Mouse (Mus musculus) limb, embryonic 14.5 days (tissue): ENCODE results near the gene Erg. TPM values are rescaled to one million over a fixed set of nuclear protein-coding genes. Genes with fewer than 3 reads are reported as not detected.

Experiments used
- ATAC-seq: fragments of 200-750 bp; cut with Nextera tagmentation; 2 replicates; pipeline ENCODE4 v1.8.0; 2017; ENCODE audit warnings: low read depth, moderate number of reproducible peaks, moderate TSS enrichment; ENCODE audit not compliant: low FRiP score
- DNase-seq: peaks from one replicate; pipeline ENCODE4 v3.0.0-alpha.2; 2015; ENCODE audit warnings: low spot score
- H3K27ac ChIP-seq: fragments of 300-500 bp; sonication (generic); replicated peaks from 2 replicates; pipeline ENCODE4 v1.5.1; 2014; ENCODE audit warnings: low read depth, mild to moderate bottlenecking, low read length, moderate library complexity, mixed read lengths
- H3K27me3 ChIP-seq: fragments of 300-500 bp; sonication (generic); 2 replicates; pipeline ENCODE4 v1.6.1; 2014; ENCODE audit warnings: low read length, mixed read lengths; ENCODE audit not compliant: control insufficient read depth, insufficient read depth
- H3K36me3 ChIP-seq: fragments of 300-500 bp; sonication (generic); 2 replicates; pipeline ENCODE4 v1.6.1; 2014; ENCODE audit warnings: mild to moderate bottlenecking, low read length, moderate library complexity, mixed read lengths; ENCODE audit not compliant: control insufficient read depth, insufficient read depth
- H3K4me1 ChIP-seq: fragments of 300-500 bp; sonication (generic); 2 replicates; pipeline ENCODE4 v1.6.1; 2014; ENCODE audit warnings: antibody characterized with exemption, low read length, mixed read lengths; ENCODE audit not compliant: control insufficient read depth, insufficient read depth
- H3K4me2 ChIP-seq: fragments of 300-500 bp; sonication (generic); replicated peaks from 2 replicates; pipeline ENCODE4 v1.6.1; 2014; ENCODE audit warnings: low read depth, mild to moderate bottlenecking, low read length, moderate library complexity; ENCODE audit not compliant: severe bottlenecking
- H3K4me3 ChIP-seq: fragments of 300-500 bp; sonication (generic); replicated peaks from 2 replicates; pipeline ENCODE4 v1.5.1; 2014; ENCODE audit warnings: low read length
- H3K9ac ChIP-seq: fragments of 300-500 bp; sonication (generic); 2 replicates; pipeline ENCODE4 v1.6.1; 2014; ENCODE audit warnings: mild to moderate bottlenecking, low read depth, low read length, moderate library complexity; ENCODE audit not compliant: severe bottlenecking
- H3K9me3 ChIP-seq: fragments of 300-500 bp; sonication (generic); 2 replicates; pipeline ENCODE4 v1.6.1; 2016; ENCODE audit warnings: low read length; ENCODE audit not compliant: control insufficient read depth
- POLR2A ChIP-seq: fragments of 200-500 bp; IDR thresholded peaks from 2 replicates; pipeline ENCODE4 v1.8.0; 2012; ENCODE audit warnings: inconsistent platforms, mild to moderate bottlenecking, moderate library complexity, borderline replicate concordance; ENCODE audit not compliant: insufficient read depth, insufficient read length; ENCODE audit errors: extremely low read depth
- WGBS: fragments of 180-500 bp; shearing (Covaris S2); extraction: QIAGEN DNeasy Blood & Tissue Kit; methylation state at CpG from one replicate; pipeline ENCODE4 v1.1.7; 2014; 5-methylcytosine and 5-hydroxymethylcytosine counted together
- polyA plus RNA-seq, 2 experiments: library from polyadenylated mRNA; depleted of rRNA in 1 of 2; stranded (reverse) in 1 of 2; unstranded in 1 of 2; fragments of >200 nt; fragmentation: Nextera tagmentation in 1 of 2; extraction: Ambion mirVana in 1 of 2; gene quantifications; 2 replicates each; pipeline versions ENCODE4 v1.2.1 to v1.2.3; 2012 to 2014

Erg gene
- polyA plus RNA-seq, 2 experiments, result 18.9 to 40.6 TPM

DNA sequence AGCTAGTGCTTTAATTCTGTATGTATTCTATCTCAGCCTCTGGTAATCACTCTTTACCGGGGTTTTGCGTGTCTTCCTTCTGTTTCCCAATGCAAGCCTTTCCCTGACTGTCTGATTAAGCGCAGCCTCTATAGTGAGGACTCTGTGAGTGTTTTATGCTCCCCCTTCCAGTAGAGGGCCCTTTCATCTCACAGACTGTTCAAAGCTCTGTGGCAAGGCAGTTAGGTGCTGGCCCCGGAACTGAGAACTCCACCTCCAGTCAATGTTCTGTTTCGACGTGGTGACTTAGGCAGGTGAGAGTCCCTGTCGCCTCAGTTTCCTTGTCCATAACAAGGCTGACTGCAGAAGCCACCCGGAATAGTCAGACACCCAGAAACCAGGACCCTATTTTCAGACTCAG is 244.4 kb downstream of the Erg start:
- H3K9me3 ChIP-seq, result no peaks in the 10 kb centered on the region
- H3K4me2 ChIP-seq, result no peak overlapping the region
- DNase-seq, result no peak
- H3K4me3 ChIP-seq, result no peak overlapping the region
- H3K9ac ChIP-seq, result no peak overlapping the region
- no peak overlapping the region for H3K27ac ChIP-seq
- WGBS, result 75% methylated on average over 8 of the region's 8 CpGs
- H3K36me3 ChIP-seq, result no peaks in the 10 kb centered on the region
- ATAC-seq, result no peak
- TF ChIP-seq POLR2A, result no peak
- 0 out of 2 replicates have a peak, but pooled peaks cover 7% of the 10 kb centered on the region for H3K4me1 ChIP-seq
- H3K27me3 ChIP-seq, result no peaks in the 10 kb centered on the region

DNA sequence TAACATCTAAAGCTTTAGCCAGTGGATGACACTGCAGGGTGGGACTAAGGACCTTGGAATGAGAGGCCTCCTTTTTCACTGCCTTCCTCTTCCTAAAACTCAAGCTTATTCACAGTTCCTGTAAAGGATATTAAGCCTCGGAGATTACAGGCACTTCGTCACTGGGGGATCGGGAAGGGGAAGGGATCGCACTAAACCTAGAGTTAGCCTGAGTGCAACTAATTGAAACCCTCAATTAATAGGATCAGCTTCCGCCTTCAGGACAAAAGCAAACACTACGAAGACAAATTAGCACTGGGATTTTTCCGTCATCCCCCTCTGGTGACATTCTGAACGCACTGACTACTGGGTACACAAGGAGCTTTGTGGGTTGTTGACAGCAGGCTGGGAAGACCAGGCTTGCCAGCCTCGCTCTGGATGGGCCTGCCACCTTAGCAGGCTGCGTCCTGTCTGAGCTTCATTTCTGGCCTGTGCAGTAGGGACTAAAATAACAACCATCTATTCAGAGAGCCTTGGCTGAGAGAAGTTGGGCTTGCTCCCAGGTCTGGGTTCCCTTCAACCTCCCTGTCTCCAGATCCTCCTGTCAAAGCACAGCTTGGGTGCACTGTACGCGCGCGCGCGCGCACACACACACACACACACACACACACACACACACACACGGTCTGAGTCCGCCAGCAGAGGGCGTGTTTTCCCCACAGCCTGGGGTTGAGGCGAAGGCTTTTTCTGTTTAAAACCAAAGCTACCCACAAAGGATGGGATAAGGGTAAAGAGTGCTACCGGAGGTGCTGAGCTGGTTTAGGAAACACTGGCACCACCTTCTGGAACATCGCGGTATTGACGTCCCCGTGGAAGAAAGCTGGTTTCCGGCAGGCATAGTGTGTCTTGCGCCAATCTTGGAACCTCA is 245.3 kb downstream of the Erg start:
- no peak overlapping the region for H3K9ac ChIP-seq
- ATAC-seq (peak; percentile 80), DNase-seq (peak; percentile 82)
- no peaks in the 10 kb centered on the region for H3K27me3 ChIP-seq
- no peaks in the 10 kb centered on the region for H3K36me3 ChIP-seq
- 0 out of 2 replicates have a peak, but pooled peaks cover 7% of the 10 kb centered on the region for H3K4me1 ChIP-seq
- TF ChIP-seq POLR2A, result no peak
- H3K9me3 ChIP-seq, result no peaks in the 10 kb centered on the region
- WGBS, result 27% methylated on average over 28 of the region's 28 CpGs
- peak overlapping the region; percentile 16; the same call in 1 of the 2 replicates for H3K4me3 ChIP-seq
- H3K27ac ChIP-seq, result no peak overlapping the region
- H3K4me2 ChIP-seq, result peak overlapping the region; percentile 18; the same call in 1 of the 2 replicates

DNA sequence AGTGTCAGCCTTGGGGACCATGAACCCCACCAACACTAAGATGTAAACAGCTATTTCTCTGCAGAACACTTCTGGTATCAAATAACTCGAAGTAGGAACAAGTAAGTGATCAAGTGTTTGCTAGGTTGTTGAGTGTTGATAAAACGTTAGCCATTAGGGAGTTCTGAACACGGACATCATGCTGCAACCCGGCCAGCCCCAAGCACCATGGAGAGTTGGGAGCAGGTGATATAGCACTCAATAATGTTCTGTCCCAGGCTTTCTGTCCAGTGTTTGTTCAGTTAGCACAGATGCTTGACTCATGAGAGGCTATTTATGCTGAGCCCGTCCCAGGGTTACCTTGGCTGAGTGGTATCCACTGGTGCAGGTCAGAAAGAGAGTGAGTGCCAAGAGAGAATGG is 254.2 kb downstream of the Erg start:
- H3K4me1 ChIP-seq, result no peaks in the 10 kb centered on the region
- no peak overlapping the region for H3K27ac ChIP-seq
- TF ChIP-seq POLR2A, result no peak
- ATAC-seq (no peak), DNase-seq (no peak)
- no peak overlapping the region for H3K9ac ChIP-seq
- no peaks in the 10 kb centered on the region for H3K36me3 ChIP-seq
- 86% methylated on average over 5 of the region's 5 CpGs for WGBS
- H3K9me3 ChIP-seq, result no peaks in the 10 kb centered on the region
- H3K27me3 ChIP-seq, result no peaks in the 10 kb centered on the region
- no peak overlapping the region for H3K4me3 ChIP-seq
- no peak overlapping the region for H3K4me2 ChIP-seq

DNA sequence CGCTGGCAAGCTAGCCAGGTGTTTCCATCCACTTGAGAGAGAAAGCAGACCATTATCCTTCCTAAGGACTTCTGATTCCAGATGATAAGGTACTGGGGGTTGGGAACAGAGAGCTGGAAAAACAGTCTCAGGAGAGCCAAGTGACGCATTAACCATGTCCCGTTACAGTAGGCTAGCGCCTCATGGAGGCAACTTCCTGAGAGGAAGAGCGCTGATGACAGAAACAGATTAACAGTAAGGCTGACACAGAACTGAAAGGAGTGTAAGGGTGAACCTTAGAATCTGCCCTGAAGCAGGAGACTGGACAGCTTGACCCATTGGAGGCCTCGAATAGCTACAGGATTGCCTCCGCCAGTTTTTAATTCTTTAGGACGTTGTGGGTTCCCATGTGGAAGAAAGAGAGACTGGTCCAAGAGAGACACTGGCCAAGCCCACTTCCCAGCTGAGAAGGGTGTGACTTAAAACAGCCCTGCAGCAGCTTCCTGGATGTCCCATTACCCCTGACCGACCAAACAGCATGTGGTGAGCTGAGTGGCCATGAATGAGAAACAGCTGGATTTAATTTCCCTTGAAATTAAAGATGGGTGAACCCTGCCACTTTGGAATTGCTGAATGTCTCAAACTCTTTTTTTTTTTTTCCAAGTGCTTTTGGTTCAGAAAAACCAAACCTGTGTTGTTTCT is 264.3 kb downstream of the Erg start:
- Histone ChIP-seq H3K9ac (no peak overlapping the region), H3K9me3 (no peaks in the 10 kb centered on the region), H3K4me2 (no peak overlapping the region), H3K4me3 (no peak overlapping the region), H3K27me3 (no peaks in the 10 kb centered on the region), H3K4me1 (peaks cover 5% of the 10 kb centered on the region; the same call in 1 of the 2 replicates), H3K36me3 (no peaks in the 10 kb centered on the region), H3K27ac (no peak overlapping the region)
- peak; percentile 55; the same call in 1 of the 2 replicates for ATAC-seq
- peak; percentile 39 for DNase-seq
- 39% methylated on average over 9 of the region's 9 CpGs for WGBS
- no peak for TF ChIP-seq POLR2A

Other genes with a start within 250 kb of the Erg start
- gene Ets2, start 115.5 kb upstream of the Erg start, polyA plus RNA-seq (2012; rRNA removed), result 86.2 and 115 TPM in 2 replicates
- gene Ets2, start 115.5 kb upstream of the Erg start, polyA plus RNA-seq (2014; fragmentation: Nextera tagmentation; extraction: Ambion mirVana), result 80.4 and 93.3 TPM in 2 replicates